Mouse (Mus musculus) heart, adult 2 months (tissue): ENCODE data around the gene Kmt5a.

Experiments
- CTCF ChIP-seq: fragments of 200-600 bp; IDR thresholded peaks from 2 replicates; pipeline ENCODE4 v1.8.1; 2022; ENCODE audit warnings: antibody characterized with exemption, mild to moderate bottlenecking, moderate library complexity
- POLR2A ChIP-seq: fragments of 200-500 bp; IDR thresholded peaks from 2 replicates; pipeline ENCODE4 v1.6.1; 2011; ENCODE audit warnings: mild to moderate bottlenecking, low read depth, low read length, control low read depth; ENCODE audit not compliant: insufficient read depth

GRCm38 (mm10) chr5:124469486-124469885 lies 29.8 kb downstream of the Kmt5a start:
- TF ChIP-seq CTCF, result no peak
- no peak for TF ChIP-seq POLR2A
